Mouse (Mus musculus): ENCODE data around the gene Ddah1.

DNA sequence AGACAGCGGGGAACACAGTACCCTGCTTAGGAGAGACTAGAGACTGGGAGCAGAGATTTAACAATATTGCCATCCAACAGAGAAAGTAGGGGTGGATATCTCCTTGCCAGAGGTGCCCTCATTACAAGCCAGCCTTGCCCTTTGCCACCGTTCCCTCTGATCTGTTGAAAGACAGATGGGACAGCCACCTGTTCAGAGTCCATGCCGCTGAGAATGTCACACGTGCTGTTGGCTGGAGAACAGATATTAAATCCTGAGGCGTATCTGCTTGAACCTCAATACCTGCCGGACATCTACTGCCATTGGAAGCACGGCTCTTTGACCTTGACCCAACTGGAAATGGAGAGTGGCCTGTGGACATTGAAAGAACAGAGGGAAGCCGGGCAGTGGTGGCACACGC is 148.1 kb downstream of the Ddah1 start:
- TF ChIP-seq CTCF (IDR thresholded peaks at IDR 0.05; ENCODE audit: low read depth, low read length) (no peak), POLR2A (IDR thresholded peaks at IDR 0.05; ENCODE audit: borderline replicate concordance, low read depth, low read length) (no peak)

All from bone marrow macrophage, adult 2 months (primary cell).